Mouse (Mus musculus): Measurements from ENCODE around the gene Jag1. TPM values are rescaled to one million over a fixed set of nuclear protein-coding genes. Genes with fewer than 3 reads are reported as not detected.

Jag1 gene
- not detected in 4 replicates for total RNA-seq (2023; ENCODE audit: inconsistent age)

GRCm38 (mm10) chr2:137116025-137116674, at the start of gene Jag1:
TSS of gene Jag1 (minus strand) at chr2:137116644.

Other genes with a start within 250 kb of the Jag1 start
- gene AL731706.2, start 231.0 kb downstream of the Jag1 start, total RNA-seq (2023; ENCODE audit: inconsistent age), result 10.7 TPM in 1 of 4 replicates, not detected in the others
- 7.1 to 9.5 TPM (median 8.1 TPM) in 4 replicates for gene Slx4ip, start 225.4 kb downstream of the Jag1 start, total RNA-seq (2023; ENCODE audit: inconsistent age)
- 4.0 to 10.5 TPM (median 7.4 TPM) in 4 replicates for gene AL731706.1, start 225.3 kb downstream of the Jag1 start, total RNA-seq (2023; ENCODE audit: inconsistent age)
- gene Mkks, start 225.3 kb downstream of the Jag1 start, total RNA-seq (2023; ENCODE audit: inconsistent age), result 4.6 to 10.4 TPM (median 6.8 TPM) in 4 replicates